Mouse (Mus musculus): ENCODE measurements around the gene Rgs3. TPM values are rescaled to one million over a fixed set of nuclear protein-coding genes. Genes with fewer than 3 reads are reported as not detected.

Rgs3 gene
- total and polyA plus RNA-seq, 2 experiments from 2014 or later: 52.1 to 114 TPM

DNA sequence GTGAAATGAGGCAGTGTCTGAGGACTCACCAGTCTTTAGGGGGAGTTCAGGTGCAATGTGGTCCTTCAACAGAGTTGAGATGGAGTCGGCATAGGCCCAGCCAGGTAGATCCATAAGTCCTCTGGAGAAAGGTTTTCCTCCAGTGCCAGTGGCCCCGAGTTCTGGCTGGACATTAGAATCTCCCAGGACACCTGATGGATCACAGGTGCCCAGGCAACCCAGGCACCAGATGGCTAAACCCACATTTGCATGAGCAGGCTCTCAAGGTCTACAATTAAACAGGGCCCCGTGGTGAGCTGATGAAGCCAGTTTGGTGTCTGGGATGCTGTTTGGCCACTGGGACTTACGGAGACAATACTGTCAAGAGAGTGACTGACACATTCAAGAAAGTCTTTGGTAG lies 49.7 kb downstream of the Rgs3 start:
- no peak overlapping the region for H3K4me2 ChIP-seq (ENCODE audit: low read depth, low read length)
- H3K9ac ChIP-seq (replicated peaks; ENCODE audit: low read depth, low read length): no peak overlapping the region
- H3K36me3 ChIP-seq (replicated peaks; ENCODE audit: control insufficient read depth, insufficient read depth, low read length): no peaks in the 10 kb centered on the region
- peaks cover 37% of the 10 kb centered on the region for H3K4me1 ChIP-seq (ENCODE audit: control insufficient read depth, insufficient read depth)
- ATAC-seq (ENCODE audit: insufficient read depth, low read depth) (no peak), DNase-seq (ENCODE audit: low spot score) (no peak)
- no peak overlapping the region for H3K4me3 ChIP-seq (ENCODE audit: low read depth, low read length)
- no peaks in the 10 kb centered on the region for H3K9me3 ChIP-seq (replicated peaks; ENCODE audit: control insufficient read depth, low read length)
- TF ChIP-seq CTCF (IDR thresholded peaks at IDR 0.05; ENCODE audit: low read depth): no peak
- TF ChIP-seq EP300 (IDR thresholded peaks at IDR 0.05; ENCODE audit: low read depth): no peak
- peaks cover 12% of the 10 kb centered on the region; the same call in 1 of the 2 replicates for H3K27me3 ChIP-seq (ENCODE audit: control insufficient read depth, insufficient read depth, low read length)
- H3K27ac ChIP-seq (ENCODE audit: low read depth): no peak overlapping the region
- WGBS: 81% methylated on average over 4 of the region's 4 CpGs

DNA sequence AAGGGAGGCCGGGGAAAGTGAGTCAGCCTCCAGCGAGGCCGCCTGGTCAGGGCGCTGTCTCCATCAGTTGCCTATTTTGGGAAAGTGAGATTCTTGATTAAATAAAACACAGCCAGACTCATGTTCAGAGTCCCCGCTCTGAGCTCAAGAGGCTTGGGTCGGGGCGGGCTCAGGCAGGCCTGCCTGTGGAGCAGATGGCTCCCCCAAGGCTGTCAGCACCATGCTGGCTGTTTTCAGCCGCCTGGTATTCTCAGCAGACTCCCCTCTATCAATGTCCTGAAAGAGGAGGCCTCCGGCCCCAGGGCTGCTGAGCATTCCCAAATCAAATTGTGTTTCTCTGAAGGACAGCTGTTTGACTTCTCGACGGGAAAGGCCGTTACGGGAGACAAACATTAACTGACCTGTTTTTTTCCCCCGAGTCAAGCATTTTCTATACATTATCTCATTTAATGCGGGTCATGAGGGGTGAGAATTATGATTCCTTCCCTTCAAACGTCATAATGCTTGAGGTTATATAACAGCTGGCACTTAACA lies 50.6 kb downstream of the Rgs3 start:
- no peak overlapping the region for H3K27ac ChIP-seq (ENCODE audit: low read depth)
- H3K36me3 ChIP-seq (replicated peaks; ENCODE audit: control insufficient read depth, insufficient read depth, low read length): no peaks in the 10 kb centered on the region
- H3K4me3 ChIP-seq (ENCODE audit: low read depth, low read length): no peak overlapping the region
- peaks cover 41% of the 10 kb centered on the region for H3K4me1 ChIP-seq (ENCODE audit: control insufficient read depth, insufficient read depth)
- ATAC-seq (ENCODE audit: insufficient read depth, low read depth) (peak; percentile 59), DNase-seq (ENCODE audit: low spot score) (no peak)
- TF ChIP-seq CTCF (IDR thresholded peaks at IDR 0.05; ENCODE audit: low read depth) (no peak), EP300 (IDR thresholded peaks at IDR 0.05; ENCODE audit: low read depth) (no peak)
- peaks cover 12% of the 10 kb centered on the region; the same call in 1 of the 2 replicates for H3K27me3 ChIP-seq (ENCODE audit: control insufficient read depth, insufficient read depth, low read length)
- no peak overlapping the region for H3K9ac ChIP-seq (replicated peaks; ENCODE audit: low read depth, low read length)
- no peak overlapping the region for H3K4me2 ChIP-seq (ENCODE audit: low read depth, low read length)
- H3K9me3 ChIP-seq (replicated peaks; ENCODE audit: control insufficient read depth, low read length): no peaks in the 10 kb centered on the region
- 29% methylated on average over 16 of the region's 16 CpGs for WGBS

DNA sequence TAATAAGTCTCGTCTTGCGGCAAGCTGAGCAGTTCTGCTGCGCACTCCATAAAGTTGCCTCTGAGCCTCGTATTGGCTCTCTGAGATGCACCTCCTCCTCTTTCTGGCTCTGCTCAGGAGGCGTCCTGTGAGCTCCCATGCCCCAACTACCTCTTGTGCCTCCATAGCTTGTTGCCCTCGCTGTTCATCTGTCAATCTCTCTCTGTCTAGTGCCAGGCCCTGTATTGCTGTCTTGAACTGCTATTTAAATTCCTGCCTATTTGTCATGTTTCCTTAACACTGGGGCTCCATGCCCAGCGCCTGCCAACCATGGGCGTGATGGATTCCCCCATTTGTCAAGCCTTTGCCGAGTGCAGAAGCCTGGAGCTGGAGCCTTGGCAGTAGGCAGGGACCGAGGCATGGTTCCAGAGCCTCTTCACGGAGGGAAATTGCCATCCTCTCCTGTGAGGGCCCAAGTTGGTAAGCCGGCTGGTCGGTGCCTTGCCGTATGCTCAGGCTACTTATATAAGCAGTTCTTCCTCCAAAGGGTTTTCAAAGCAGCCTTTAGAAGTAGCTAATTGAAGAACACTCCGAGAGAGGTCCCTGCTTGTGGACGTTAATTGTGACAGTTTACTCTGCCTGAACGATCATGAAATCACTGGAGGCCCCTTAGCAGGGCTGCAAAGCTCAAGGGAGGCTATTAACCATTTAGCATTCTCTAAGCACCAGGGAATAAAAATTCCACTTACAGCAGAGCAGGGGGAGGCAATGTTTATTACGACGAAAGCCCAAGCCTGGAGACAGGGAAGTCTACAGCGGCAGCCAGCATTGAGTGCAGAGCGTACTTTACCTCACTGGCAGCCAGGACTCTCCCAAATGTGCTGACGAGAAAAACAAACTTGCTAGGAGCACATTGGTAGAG lies 53.2 kb downstream of the Rgs3 start:
- DNase-seq (ENCODE audit: low spot score): no peak
- TF ChIP-seq EP300 (IDR thresholded peaks at IDR 0.05; ENCODE audit: low read depth): no peak
- no peak for TF ChIP-seq CTCF (IDR thresholded peaks at IDR 0.05; ENCODE audit: low read depth)
- peaks cover 18% of the 10 kb centered on the region for H3K27me3 ChIP-seq (ENCODE audit: control insufficient read depth, insufficient read depth, low read length)
- no peak overlapping the region for H3K9ac ChIP-seq (replicated peaks; ENCODE audit: low read depth, low read length)
- ATAC-seq (ENCODE audit: insufficient read depth, low read depth): no peak
- 70% methylated on average over 22 of the region's 22 CpGs for WGBS
- no peaks in the 10 kb centered on the region for H3K36me3 ChIP-seq (replicated peaks; ENCODE audit: control insufficient read depth, insufficient read depth, low read length)
- peak overlapping the region; percentile 43; the same call in 1 of the 2 replicates for H3K27ac ChIP-seq (ENCODE audit: low read depth)
- no peak overlapping the region for H3K4me2 ChIP-seq (ENCODE audit: low read depth, low read length)
- no peak overlapping the region for H3K4me3 ChIP-seq (ENCODE audit: low read depth, low read length)
- H3K9me3 ChIP-seq (replicated peaks; ENCODE audit: control insufficient read depth, low read length): no peaks in the 10 kb centered on the region
- peaks cover 31% of the 10 kb centered on the region for H3K4me1 ChIP-seq (ENCODE audit: control insufficient read depth, insufficient read depth)

DNA sequence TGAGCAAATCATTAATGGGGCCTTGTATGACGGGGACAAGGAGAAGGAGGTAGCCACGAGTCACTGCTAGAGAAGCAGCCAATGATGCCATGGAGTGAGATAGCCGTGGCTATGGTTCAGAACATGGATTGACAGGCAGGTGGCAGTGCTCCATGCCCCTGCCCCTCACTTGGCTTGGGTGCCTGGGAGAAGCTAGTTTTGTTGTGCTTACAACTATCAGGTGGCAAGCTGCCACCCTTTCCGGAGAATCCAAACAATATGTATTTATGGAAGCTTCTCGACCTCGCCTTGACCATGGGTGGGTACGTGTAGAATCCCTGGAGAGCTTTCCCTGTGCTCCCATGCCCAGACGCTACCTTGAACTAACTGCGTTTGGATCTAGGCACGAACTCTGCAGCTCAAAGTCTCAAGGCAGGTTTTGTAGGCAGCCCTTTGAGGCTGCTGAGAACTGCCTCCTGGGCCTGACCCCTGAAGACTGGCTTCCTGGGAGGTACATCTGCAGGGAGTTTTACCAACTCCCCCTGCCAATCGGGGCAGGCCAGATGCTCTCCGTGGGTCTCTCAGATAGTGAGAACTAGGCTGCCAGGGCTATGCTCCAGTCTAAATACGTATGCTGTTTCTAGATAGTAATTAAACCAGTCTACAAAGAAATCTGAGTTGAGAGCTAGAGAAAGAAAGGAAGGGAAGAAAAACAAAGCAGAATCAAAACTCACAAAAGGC lies 54.2 kb downstream of the Rgs3 start:
- TF ChIP-seq CTCF (IDR thresholded peaks at IDR 0.05; ENCODE audit: low read depth) (peak; percentile 51), EP300 (IDR thresholded peaks at IDR 0.05; ENCODE audit: low read depth) (no peak)
- H3K4me2 ChIP-seq (ENCODE audit: low read depth, low read length): no peak overlapping the region
- H3K27me3 ChIP-seq (ENCODE audit: control insufficient read depth, insufficient read depth, low read length): peaks cover 17% of the 10 kb centered on the region
- WGBS: 31% methylated on average over 13 of the region's 13 CpGs
- peak overlapping the region; percentile 43; the same call in 1 of the 2 replicates for H3K27ac ChIP-seq (ENCODE audit: low read depth)
- H3K9ac ChIP-seq (replicated peaks; ENCODE audit: low read depth, low read length): no peak overlapping the region
- no peaks in the 10 kb centered on the region for H3K36me3 ChIP-seq (replicated peaks; ENCODE audit: control insufficient read depth, insufficient read depth, low read length)
- no peak overlapping the region for H3K4me3 ChIP-seq (ENCODE audit: low read depth, low read length)
- peaks cover 40% of the 10 kb centered on the region for H3K4me1 ChIP-seq (ENCODE audit: control insufficient read depth, insufficient read depth)
- peak; percentile 47 for DNase-seq (ENCODE audit: low spot score)
- ATAC-seq (ENCODE audit: insufficient read depth, low read depth): peak; percentile 52
- no peaks in the 10 kb centered on the region for H3K9me3 ChIP-seq (replicated peaks; ENCODE audit: control insufficient read depth, low read length)

DNA sequence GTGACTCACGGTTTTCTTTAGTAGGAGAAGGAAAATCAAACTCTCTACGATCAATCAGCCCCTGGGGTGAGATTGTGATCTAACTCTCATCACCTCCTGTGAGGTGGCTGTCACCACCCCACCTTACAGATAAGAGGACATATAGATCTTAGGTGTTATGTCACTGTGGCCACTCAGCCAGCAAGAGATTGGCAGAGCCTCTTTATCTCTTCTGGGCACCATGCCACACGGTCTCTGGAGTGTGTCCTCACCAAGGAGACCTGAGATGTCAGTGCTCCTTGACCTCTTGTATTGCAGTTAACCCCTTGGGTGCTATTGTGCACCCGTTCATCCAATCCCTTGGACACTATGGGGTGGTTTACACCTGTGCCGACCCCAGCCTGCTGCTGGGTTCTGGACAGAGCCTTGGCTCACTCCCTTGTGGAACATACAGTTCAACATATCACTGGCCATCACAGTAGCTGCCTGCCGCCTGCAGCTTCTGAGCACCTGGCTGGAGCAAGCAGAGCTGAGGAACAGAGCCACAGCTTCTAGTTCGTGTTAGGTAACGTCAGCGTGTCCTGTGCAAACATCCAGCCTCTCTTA lies 58.3 kb downstream of the Rgs3 start:
- no peaks in the 10 kb centered on the region for H3K9me3 ChIP-seq (replicated peaks; ENCODE audit: control insufficient read depth, low read length)
- H3K4me2 ChIP-seq (ENCODE audit: low read depth, low read length): no peak overlapping the region
- peaks cover 12% of the 10 kb centered on the region for H3K27me3 ChIP-seq (ENCODE audit: control insufficient read depth, insufficient read depth, low read length)
- no peak overlapping the region for H3K9ac ChIP-seq (replicated peaks; ENCODE audit: low read depth, low read length)
- ATAC-seq (ENCODE audit: insufficient read depth, low read depth): no peak
- no peak overlapping the region for H3K4me3 ChIP-seq (ENCODE audit: low read depth, low read length)
- no peak for DNase-seq (ENCODE audit: low spot score)
- peaks cover 32% of the 10 kb centered on the region for H3K4me1 ChIP-seq (ENCODE audit: control insufficient read depth, insufficient read depth)
- TF ChIP-seq CTCF (IDR thresholded peaks at IDR 0.05; ENCODE audit: low read depth) (no peak), EP300 (IDR thresholded peaks at IDR 0.05; ENCODE audit: low read depth) (no peak)
- 48% methylated on average over 9 of the region's 9 CpGs for WGBS
- no peaks in the 10 kb centered on the region for H3K36me3 ChIP-seq (replicated peaks; ENCODE audit: control insufficient read depth, insufficient read depth, low read length)
- H3K27ac ChIP-seq (ENCODE audit: low read depth): peak overlapping the region; percentile 90

Measured in heart, postnatal 0 days (tissue).